Mouse (Mus musculus) C2C12 (cell line): ENCODE results near the gene Ndufa1.

Experiments
- CEBPB ChIP-seq: IDR thresholded peaks from one replicate; pipeline ENCODE4 v1.6.1; 2011; ENCODE audit warnings: low read depth, mild to moderate bottlenecking, control low read depth, moderate library complexity
- CTCF ChIP-seq: IDR thresholded peaks from one replicate; pipeline ENCODE4 v1.5.1; 2011; ENCODE audit not compliant: control insufficient read depth, insufficient read depth, insufficient read length
- FOSL1 ChIP-seq: IDR thresholded peaks from one replicate; pipeline ENCODE4 v1.8.0; 2011; ENCODE audit warnings: mild to moderate bottlenecking, low read length; ENCODE audit not compliant: poor library complexity, insufficient read depth, severe bottlenecking
- MAX ChIP-seq: IDR thresholded peaks from one replicate; pipeline ENCODE4 v1.6.1; 2011; ENCODE audit warnings: mild to moderate bottlenecking, control low read depth
- USF1 ChIP-seq: IDR thresholded peaks from one replicate; pipeline ENCODE4 v1.6.1; 2011; ENCODE audit warnings: low read depth, mild to moderate bottlenecking, control low read depth, moderate library complexity

DNA sequence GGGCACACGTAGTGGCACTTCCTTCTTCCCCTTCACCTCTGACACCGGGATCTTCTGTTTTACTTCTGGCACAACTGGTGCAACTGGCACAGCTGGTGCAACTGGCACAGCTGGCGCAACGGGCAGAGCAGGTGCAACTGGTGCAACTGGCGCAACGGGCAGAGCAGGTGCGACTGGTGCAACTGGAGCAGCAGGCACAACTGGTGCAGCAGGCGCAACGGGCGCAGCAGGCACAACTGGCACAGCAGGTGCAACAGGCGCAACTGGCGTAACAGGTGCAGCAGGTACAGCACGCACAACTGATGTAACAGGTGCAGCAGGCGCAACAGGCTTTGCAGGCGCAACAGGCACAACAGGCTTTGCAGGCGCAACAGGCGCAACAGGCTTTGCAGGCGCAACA is 27.8 kb downstream of the Ndufa1 start:
- TF ChIP-seq USF1 (no peak), CTCF (no peak), CEBPB (no peak), FOSL1 (no peak), MAX (no peak)
